Mouse (Mus musculus) kidney, postnatal 14 days (tissue): ENCODE data around the gene Gale.

Experiments used
- DNase-seq: peaks from one replicate; pipeline ENCODE4 v3.0.0; 2022; ENCODE audit warnings: mixed read lengths

The Gale gene

GRCm38 (mm10) chr4:135945706-135946105, 17.8 kb upstream of the Gale start:
- no peak for DNase-seq

- peak; percentile 97 for DNase-seq
These were observed 17.3 kb upstream of the Gale start, which contains the start of gene Hmgcl for GRCm38 (mm10) chr4:135946278-135946658. Gene Hmgcl (plus strand): TSS chr4:135946448.

- no peak for DNase-seq
These were observed 16.7 kb upstream of the Gale start for GRCm38 (mm10) chr4:135946659-135947301.

GRCm38 (mm10) chr4:135948142-135948541, 15.4 kb upstream of the Gale start:
- no peak for DNase-seq

- peak; percentile 66 for DNase-seq
These were observed 14.1 kb upstream of the Gale start for GRCm38 (mm10) chr4:135949475-135949874.

GRCm38 (mm10) chr4:135949911-135950310, 13.6 kb upstream of the Gale start:
- peak; percentile 49 for DNase-seq

- no peak for DNase-seq
These were observed 13.2 kb upstream of the Gale start for GRCm38 (mm10) chr4:135950365-135950764.

- no peak for DNase-seq
These were observed 12.0 kb upstream of the Gale start for GRCm38 (mm10) chr4:135951505-135951904.

GRCm38 (mm10) chr4:135953179-135953578, 10.3 kb upstream of the Gale start:
- DNase-seq = no peak

GRCm38 (mm10) chr4:135954241-135954640, 9.3 kb upstream of the Gale start:
- DNase-seq = peak; percentile 80

GRCm38 (mm10) chr4:135955886-135956285, 7.6 kb upstream of the Gale start:
- no peak for DNase-seq

GRCm38 (mm10) chr4:135958354-135958753, 5.2 kb upstream of the Gale start:
- peak; percentile 84 for DNase-seq

- DNase-seq = peak; percentile 85
These were observed 2.8 kb upstream of the Gale start for GRCm38 (mm10) chr4:135960717-135961116.

- DNase-seq = no peak
These were observed 1.8 kb upstream of the Gale start for GRCm38 (mm10) chr4:135961709-135962108.

GRCm38 (mm10) chr4:135962198-135962597, 1.3 kb upstream of the Gale start:
- DNase-seq = no peak

GRCm38 (mm10) chr4:135962946-135963345, 581 bp upstream of the Gale start:
- no peak for DNase-seq

GRCm38 (mm10) chr4:135964426-135964825, 899 bp downstream of the Gale start:
- DNase-seq = peak; percentile 78

GRCm38 (mm10) chr4:135965113-135965512, 1.6 kb downstream of the Gale start:
- no peak for DNase-seq

- no peak for DNase-seq
These were observed 2.8 kb downstream of the Gale start for GRCm38 (mm10) chr4:135966283-135966682.

- DNase-seq = no peak
These were observed 3.7 kb downstream of the Gale start for GRCm38 (mm10) chr4:135967086-135967760.

- DNase-seq = no peak
These were observed 4.8 kb downstream of the Gale start for GRCm38 (mm10) chr4:135968271-135968869.

GRCm38 (mm10) chr4:135969070-135969750, 5.7 kb downstream of the Gale start:
- no peak for DNase-seq

GRCm38 (mm10) chr4:135970585-135970984, 7.1 kb downstream of the Gale start:
- DNase-seq = no peak
